8 mouse cellular contexts compared by ENCODE assay signal in genomic region chr9:64340351-64341253, GRCm38 (mm10). TPM values are rescaled to one million over a fixed set of nuclear protein-coding genes. Genes with fewer than 3 reads are reported as not detected.
DNase-seq lines count a peak whose midpoint lies in the region; ATAC-seq lines count a peak whose summit lies in the region.

No protein-coding gene starts in this region.

- peak overlapping the region; percentile 77 for H3K4me2 ChIP-seq in hindbrain, embryonic 14.5 days (replicated peaks)

- H3K4me3 ChIP-seq in hindbrain, embryonic 14.5 days (replicated peaks; ENCODE audit: low read length) = peak overlapping the region; percentile 55

- no peaks in the 10 kb centered on the region for H3K36me3 ChIP-seq in hindbrain, embryonic 14.5 days (replicated peaks; ENCODE audit: control insufficient read depth, insufficient read depth)

- H3K4me1 ChIP-seq in hindbrain, embryonic 14.5 days (replicated peaks; ENCODE audit: control insufficient read depth, insufficient read depth, low read length) = peaks cover 10% of the 10 kb centered on the region; the same call in 1 of the 2 replicates

- under 1% methylated on average over 80 of the region's 85 CpGs for WGBS in hindbrain, embryonic 14.5 days

- H3K9ac ChIP-seq in hindbrain, embryonic 14.5 days = peak overlapping the region; percentile 97

- H3K27ac ChIP-seq in hindbrain, embryonic 14.5 days = peak overlapping the region; percentile 99

- H3K27me3 ChIP-seq in hindbrain, embryonic 14.5 days (ENCODE audit: control insufficient read depth, insufficient read depth, low read length) = no peaks in the 10 kb centered on the region

- no peaks in the 10 kb centered on the region for H3K9me3 ChIP-seq in hindbrain, embryonic 14.5 days (ENCODE audit: control insufficient read depth, low read length)

- ATAC-seq in hindbrain, embryonic 14.5 days (ENCODE audit: low FRiP score) = peak; percentile 89

- DNase-seq in R1 (ENCODE audit: low read depth, low spot score) = peak; percentile 78
- DNase-seq in cerebellum, postnatal 14 days = peak; percentile 84 to 85
- peak; percentile 48 for DNase-seq in frontal cortex, postnatal 25 days (ENCODE audit: low spot score in 2 of 2)
- peak; percentile 77 for DNase-seq in hindbrain, embryonic 14.5 days (ENCODE audit: low spot score)
- DNase-seq in layer of hippocampus, postnatal 25 days (ENCODE audit: extremely low spot score in 1 of 2, low spot score in 1 of 2) = peak; percentile 60 to 72
- DNase-seq in lung, postnatal 14 days = peak; percentile 76
- DNase-seq in ovary, postnatal 36 days (ENCODE audit: low spot score) = peak; percentile 79
- peak; percentile 74 for DNase-seq in thymus, postnatal 14 days

RNA-seq across cellular contexts. Expression of gene Dis3l, which starts 0.5 kb away (rescaled TPM):
- polyA plus RNA-seq in hindbrain, embryonic 14.5 days (2014; fragmentation: Nextera tagmentation; extraction: Ambion mirVana) = 21.1 and 23.2 TPM in 2 replicates
- total RNA-seq in layer of hippocampus, postnatal 25 days (2021) = 10 to 100 TPM; 27.7 to 31.6 TPM

RNA-seq across cellular contexts. Expression of gene Megf11, which starts 44.8 kb away (rescaled TPM):
- polyA plus RNA-seq in hindbrain, embryonic 14.5 days (2014; fragmentation: Nextera tagmentation; extraction: Ambion mirVana) = 15.6 and 17.4 TPM in 2 replicates
- 10 to 100 TPM; 14.0 to 15.6 TPM for total RNA-seq in layer of hippocampus, postnatal 25 days (2021)

RNA-seq across cellular contexts. Expression of gene Tipin, which starts 59.2 kb away (rescaled TPM):
- 71.8 and 73.3 TPM in 2 replicates for polyA plus RNA-seq in hindbrain, embryonic 14.5 days (2014; fragmentation: Nextera tagmentation; extraction: Ambion mirVana)
- 10 to 100 TPM; 13.8 to 19.7 TPM for total RNA-seq in layer of hippocampus, postnatal 25 days (2021)

Comparison
In these comparisons a context has a peak if more than half of its experiments do, and no peak if none do; other contexts are left out.
1. Peak in every context shown above with its lines: DNase-seq, ATAC-seq, H3K4me3 ChIP-seq and H3K27ac ChIP-seq.